Mouse (Mus musculus) forebrain, embryonic 14.5 days (tissue): ENCODE results near the gene Sox12. TPM values are rescaled to one million over a fixed set of nuclear protein-coding genes. Genes with fewer than 3 reads are reported as not detected.

Experiments used
- polyA plus RNA-seq: library from polyadenylated mRNA; unstranded; fragments of >200 nt; fragmentation: Nextera tagmentation; extraction: Ambion mirVana; gene quantifications from 2 replicates; pipeline ENCODE4 v1.2.1, GENCODE M21; 2014

Gene Sox12
- polyA plus RNA-seq, 1 experiment from 2014 or later, result 18.2 TPM

Other genes starting within 250 kb of the Sox12 start
- gene Csnk2a1, start 171.2 kb downstream of the Sox12 start, polyA plus RNA-seq, result 162 and 168 TPM in 2 replicates
- 18.4 and 20.2 TPM in 2 replicates for gene Tbc1d20, start 104.2 kb downstream of the Sox12 start, polyA plus RNA-seq
- gene Rbck1, start 65.4 kb downstream of the Sox12 start, polyA plus RNA-seq, result 80.7 and 97.1 TPM in 2 replicates
- gene Trib3, start 54.0 kb downstream of the Sox12 start, polyA plus RNA-seq, result 0.24 and 0.79 TPM in 2 replicates
- 18.9 and 21.8 TPM in 2 replicates for gene Nrsn2, start 21.4 kb downstream of the Sox12 start, polyA plus RNA-seq
- gene Zcchc3, start 17.0 kb upstream of the Sox12 start, polyA plus RNA-seq, result 17.3 and 18.2 TPM in 2 replicates
- 2.3 and 2.8 TPM in 2 replicates for gene 6820408C15Rik, start 17.5 kb upstream of the Sox12 start, polyA plus RNA-seq
- gene Defb23, start 66.6 kb upstream of the Sox12 start, polyA plus RNA-seq, result not detected in 2 replicates
- not detected in 2 replicates for gene Defb20, start 79.0 kb upstream of the Sox12 start, polyA plus RNA-seq
- gene Defb22, start 92.1 kb upstream of the Sox12 start, polyA plus RNA-seq, result not detected in 2 replicates
- gene Defb26, start 113.6 kb upstream of the Sox12 start, polyA plus RNA-seq, result not detected in 2 replicates
- gene Defb28, start 120.2 kb upstream of the Sox12 start, polyA plus RNA-seq, result not detected in 2 replicates
- not detected in 2 replicates for gene Defb29, start 142.0 kb upstream of the Sox12 start, polyA plus RNA-seq
- not detected in 2 replicates for gene Gm17416, start 171.3 kb upstream of the Sox12 start, polyA plus RNA-seq
- gene Defb21, start 174.7 kb upstream of the Sox12 start, polyA plus RNA-seq, result not detected in 2 replicates
- gene Defb19, start 182.2 kb upstream of the Sox12 start, polyA plus RNA-seq, result not detected in 2 replicates
- gene Defb45, start 201.3 kb upstream of the Sox12 start, polyA plus RNA-seq, result not detected in 2 replicates
- not detected in 2 replicates for gene Defb36, start 206.3 kb upstream of the Sox12 start, polyA plus RNA-seq
- gene Defb25, start 225.0 kb upstream of the Sox12 start, polyA plus RNA-seq, result not detected in 2 replicates
- gene Rem1, start 228.9 kb upstream of the Sox12 start, polyA plus RNA-seq, result 0.34 and 0.53 TPM in 2 replicates